Mouse (Mus musculus): ENCODE measurements around the gene Tmem115.

Tmem115 gene

DNA sequence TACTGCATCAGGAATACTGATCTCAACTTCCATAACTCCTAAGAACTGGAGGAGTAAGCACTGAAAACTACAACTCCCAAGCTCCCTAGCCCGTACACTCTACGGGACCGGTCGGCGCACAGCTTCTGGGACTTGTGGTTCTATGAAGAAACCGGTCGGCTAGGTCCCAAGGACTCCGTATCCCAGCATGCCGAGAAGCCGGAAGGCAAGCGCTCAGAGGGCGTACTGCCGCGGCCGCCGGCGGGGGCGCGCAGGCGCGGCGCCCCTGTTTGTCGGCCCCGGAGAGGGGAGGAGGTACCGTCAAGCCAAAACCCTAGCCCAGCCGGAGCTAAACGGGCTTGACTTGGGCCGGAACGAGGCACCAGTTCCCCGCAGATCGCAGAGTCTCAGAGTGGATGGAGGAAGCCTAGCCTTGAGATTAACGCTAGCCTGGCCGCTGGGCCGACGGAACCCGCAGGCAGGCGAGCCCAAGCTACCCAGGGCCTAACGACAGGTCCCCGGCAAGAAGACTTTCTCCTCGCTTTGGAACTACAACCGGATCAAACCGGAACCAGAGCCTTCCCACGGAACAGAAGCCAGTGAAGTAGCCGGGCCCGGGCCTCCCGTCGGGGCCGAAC, at the start of gene Tmem115:
TSS of gene Tmem115 (plus strand) at position 155 of the 617 bp plus-strand sequence.
- DNase-seq = peak; percentile 88

GRCm38 (mm10) chr9:107484302-107484701, 49.4 kb upstream of the Tmem115 start:
- peak; percentile 35 for DNase-seq

DNA sequence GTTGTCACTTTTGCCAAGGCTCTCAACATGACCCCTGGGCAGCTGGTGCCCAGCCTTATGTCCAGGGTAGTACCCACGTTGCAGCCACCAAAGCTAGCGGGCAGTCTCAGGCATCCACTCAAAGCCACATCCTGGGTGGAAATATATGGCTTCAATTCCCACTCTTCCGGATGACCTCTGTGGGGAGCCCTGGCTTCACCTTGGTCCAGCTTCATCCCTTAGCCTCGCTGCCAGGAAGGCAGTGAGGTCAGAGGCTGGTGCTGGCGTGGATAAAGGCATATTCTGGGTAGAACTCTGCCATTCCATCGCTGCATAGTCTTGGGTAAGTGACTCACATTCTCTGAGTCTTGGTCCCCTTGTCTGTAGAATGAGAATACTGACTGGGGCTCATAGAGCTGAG, 49.0 kb upstream of the Tmem115 start:
- no peak for DNase-seq

DNA sequence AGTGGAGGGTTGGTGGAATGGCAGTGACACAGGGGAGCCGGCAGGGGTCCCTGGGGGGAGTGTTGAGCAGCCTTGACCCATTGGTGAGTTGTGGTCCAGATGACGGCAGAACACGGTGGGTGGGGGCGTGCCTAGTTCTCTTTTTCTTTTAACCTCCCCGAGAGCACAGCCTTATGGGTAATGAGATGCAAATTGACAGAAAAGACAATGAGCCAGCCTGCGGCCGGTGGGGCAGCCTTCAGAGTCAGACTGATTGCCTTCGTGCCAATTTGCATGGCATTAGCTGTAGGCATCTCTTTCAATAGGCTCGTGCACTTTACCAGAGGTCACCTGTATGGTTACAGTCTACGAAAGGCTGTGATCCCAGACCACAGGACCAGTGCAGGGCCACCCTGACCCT, 47.7 kb upstream of the Tmem115 start:
- DNase-seq = no peak

DNA sequence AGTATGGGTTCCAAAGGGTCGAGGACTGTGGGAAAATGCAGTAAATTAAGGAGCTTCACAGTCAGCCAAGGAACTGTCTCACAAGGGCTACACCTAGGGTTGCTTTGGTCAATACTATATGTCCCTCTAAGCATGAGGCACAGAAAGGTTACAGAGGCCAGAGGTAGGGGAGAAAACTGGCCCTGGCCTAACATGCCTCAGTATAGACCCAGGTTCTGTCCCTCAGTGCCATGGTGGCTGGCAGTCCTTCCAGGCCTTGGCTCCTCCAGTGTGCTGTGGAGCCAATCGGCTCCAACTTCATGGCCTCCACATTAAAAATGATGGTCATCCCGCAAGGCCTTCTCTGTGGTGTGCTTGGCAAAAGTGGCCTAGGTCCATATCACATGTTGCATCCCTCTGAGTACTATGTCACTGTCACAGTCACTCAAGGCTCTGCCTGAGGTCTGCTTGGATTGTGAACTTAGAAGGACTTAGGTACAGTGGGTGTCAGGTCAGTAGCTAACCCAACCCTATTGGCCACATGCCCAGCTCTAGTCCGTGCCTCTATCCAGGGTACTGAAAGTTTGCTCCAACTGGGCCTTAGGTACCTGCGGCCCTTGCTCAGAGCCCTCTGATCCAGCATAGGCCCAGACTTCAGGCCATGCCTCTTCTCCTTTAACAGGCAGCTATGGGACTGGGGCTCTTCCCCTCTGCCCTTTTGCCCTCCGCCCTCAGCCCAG, 47.1 kb upstream of the Tmem115 start:
- no peak for DNase-seq

DNA sequence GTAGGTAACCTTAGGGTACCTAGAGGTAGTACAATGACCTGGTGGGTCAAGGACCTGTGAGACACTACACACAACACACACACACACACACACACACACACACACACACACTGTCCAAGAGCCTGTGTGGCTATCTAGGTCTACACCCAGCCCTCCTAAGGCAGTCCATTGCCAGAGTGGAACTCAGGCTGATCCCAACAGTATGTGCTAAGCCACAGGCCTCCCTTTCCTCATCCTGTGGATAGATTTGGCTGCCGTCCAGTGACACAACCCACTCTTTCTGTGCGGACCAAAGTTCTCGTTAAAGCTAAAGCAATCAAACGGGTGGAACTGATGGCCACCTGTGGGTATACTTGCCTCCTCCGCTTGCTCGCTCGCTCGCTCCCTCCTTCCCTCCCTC, 43.6 kb upstream of the Tmem115 start:
- no peak for DNase-seq

DNA sequence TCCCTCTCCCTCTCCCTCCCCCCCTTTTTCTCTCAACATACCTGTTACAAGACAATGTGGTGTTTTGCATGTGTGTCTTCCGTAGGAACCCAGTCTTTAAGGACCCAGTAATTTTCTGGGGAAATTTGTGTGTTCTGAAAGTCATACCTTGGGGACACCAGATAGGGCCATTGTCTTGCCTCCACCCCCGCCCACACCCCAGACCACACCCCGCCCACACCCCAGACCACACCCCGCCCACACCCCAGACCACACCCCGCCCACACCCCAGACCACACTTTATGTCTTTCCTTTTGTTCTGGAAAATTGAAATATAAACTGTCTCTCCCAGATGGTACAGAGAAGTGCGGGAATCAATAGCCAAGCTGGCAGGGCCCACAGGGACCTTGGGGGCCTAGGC, 43.1 kb upstream of the Tmem115 start:
- DNase-seq = no peak

- no peak for DNase-seq
Observed at GRCm38 (mm10) chr9:107493511-107493910, 40.2 kb upstream of the Tmem115 start.

DNA sequence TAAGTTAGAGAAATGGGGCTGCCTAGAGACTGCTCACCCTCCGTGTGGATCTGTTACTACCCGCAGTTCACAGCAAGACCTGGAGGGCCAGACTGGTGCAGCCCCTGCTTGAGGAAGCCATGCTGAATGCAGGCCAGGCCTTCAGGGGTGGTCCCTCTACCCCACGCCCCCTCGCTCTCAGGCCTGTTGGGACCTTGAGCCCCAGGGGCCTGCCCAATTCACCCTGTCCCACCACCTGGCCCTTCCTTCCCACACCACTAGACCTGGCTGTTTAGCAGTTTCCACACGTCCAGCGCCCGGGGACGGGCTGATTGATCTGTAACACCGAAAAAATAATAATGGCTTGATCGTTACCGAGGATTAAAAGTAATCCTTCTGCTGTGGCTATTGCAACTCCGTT, 39.5 kb upstream of the Tmem115 start:
- DNase-seq = no peak

DNA sequence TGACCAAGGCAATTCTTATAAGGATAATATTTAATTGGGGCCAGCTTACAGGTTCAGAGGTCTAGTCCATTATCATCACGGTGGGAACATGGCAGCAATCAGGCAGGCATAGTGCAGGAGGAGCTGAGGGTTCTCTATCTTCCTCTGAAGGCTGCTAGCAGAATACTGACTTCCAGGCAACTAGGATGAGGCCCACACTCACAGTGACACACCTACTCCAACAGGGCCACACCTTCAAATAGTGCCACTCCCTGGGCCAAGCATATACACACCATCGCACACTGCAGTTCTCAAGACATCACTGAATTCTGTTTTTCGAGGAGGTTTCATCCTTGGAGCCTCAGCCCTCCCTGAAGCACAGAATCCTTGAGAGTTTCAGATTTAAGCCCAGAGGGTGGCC, 37.4 kb upstream of the Tmem115 start:
- DNase-seq = no peak

GRCm38 (mm10) chr9:107500708-107501286, 32.9 kb upstream of the Tmem115 start:
- no peak for DNase-seq

DNA sequence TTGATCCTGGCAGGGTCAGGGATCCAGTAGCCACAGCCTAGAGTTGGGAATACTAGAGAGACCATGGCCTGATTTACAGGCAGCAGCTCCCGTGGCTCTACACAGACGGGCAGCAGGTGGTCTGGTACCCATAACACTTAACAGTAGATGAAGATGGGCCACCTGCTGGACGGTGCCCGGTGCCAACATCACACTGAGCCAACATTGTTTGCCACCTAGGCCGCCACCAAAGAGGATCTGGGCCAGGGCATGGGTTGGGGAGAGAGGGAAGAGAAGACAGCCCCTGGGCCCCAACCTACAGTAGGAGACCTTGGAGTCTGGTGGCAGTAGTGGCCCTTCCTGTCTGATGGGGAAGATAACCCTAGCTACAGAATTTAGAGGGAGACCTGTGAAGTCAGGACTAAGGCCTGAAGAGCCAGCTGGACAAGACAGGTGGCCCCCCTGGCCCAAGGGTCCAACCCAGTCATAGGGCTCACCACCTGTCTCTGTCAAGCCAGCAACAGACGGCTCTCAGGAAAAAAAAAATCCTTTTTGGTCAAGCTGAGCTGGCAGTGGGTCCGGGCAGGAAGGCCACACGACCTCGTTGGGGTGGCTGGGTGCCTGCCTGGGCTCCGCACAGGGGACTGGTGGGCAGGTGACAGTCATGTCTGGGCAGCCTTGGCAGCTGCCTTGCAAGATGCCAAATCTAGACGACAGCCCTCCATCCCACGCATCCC, 31.5 kb upstream of the Tmem115 start:
- DNase-seq = no peak

DNA sequence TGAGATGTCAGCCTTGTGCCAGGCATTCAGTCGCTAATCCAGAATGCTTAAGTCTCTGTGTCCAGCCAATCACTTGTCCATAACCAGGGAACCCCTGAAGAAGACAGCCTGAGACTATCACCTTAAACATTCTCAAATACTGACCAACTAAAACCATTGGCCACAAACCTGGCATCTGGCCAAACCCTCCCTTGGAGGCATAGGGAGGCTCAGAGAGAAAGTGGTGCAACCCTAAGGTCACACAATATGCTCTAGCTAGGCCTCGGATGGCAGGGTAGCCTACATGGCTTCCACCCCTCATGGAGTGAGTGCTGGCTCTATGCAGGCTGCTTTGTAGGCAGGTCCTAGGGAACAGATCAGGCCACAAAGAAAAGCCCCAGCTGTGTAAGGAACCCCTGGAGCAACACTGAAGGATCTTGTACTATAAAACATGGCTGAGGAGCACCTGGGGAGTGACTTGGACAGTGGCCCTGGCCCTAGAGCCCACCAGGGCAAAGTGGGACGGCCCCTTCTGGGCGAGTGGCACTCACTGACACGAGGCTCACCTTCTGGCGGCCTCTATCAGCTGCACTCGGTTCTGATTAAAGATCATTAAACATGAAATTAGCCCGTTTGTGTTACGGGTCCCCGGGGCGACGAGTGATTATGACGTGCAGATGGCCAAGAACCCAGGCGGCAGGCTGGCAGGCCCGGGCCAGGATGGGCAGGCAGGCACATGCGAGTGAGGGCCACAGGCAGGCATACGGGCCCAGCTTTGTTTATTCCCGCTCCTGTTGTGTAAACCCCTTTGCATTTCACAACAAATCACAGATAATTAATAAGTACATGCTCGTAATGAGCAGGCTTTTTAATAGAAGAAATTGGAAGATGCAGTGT, 28.8 kb upstream of the Tmem115 start:
- no peak for DNase-seq

GRCm38 (mm10) chr9:107508266-107508665, 25.5 kb upstream of the Tmem115 start:
- DNase-seq = peak; percentile 71

- no peak for DNase-seq
Observed at GRCm38 (mm10) chr9:107510384-107511100, 23.2 kb upstream of the Tmem115 start.

GRCm38 (mm10) chr9:107511436-107511835, 22.3 kb upstream of the Tmem115 start:
- DNase-seq = no peak

DNA sequence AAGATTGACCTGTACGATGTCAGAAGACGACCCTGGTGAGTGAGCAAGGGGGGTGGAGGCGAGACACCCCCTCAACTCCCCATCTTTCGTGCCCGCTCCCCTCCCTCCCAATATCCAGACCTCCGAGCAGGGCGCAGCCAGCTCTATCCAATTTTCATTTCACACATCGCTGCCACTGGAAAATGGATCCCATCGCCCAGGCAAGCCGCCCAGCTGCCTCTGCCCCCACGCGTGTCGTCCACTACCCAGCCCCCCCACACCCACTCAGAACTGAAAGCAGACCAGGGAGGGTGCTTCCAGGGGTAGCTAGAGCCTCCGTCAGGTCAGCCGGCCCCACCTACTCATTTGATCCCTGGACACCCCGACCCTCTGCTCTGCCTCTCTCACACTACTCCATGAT, 21.4 kb upstream of the Tmem115 start:
- DNase-seq = no peak

DNA sequence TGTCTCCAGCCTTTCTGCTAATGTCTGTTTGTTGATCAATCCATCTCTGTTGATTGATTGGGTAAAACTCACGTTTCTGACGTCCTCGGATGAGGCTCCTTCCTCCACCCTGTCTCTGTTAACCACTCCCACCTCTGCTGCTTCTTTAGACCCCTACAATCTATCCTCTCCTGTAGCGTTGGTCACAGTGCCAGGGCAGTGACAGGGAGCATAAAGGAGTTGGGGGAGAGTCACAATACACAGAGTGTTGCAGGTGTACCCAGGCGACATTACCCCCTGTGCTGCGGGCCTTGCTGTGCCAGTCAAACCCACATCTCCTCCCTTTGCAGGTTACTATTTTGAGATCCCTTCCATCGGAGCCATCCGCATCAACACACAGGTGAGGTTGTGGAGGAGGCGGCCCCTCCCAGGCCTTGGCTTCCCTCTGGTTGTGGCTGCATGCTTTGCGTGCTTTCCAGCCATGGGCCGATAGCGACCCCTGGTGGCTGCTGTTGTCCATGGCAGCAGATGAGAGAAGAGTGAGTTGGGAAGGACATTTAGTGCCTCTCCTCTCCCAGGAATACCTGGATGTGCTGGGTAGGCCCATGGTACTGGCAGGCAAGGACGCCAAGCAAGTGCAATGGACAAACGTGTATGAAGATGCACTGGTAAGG, 19.3 kb upstream of the Tmem115 start:
- DNase-seq = peak; percentile 90

- no peak for DNase-seq
Observed at GRCm38 (mm10) chr9:107520331-107520730, 13.4 kb upstream of the Tmem115 start.

GRCm38 (mm10) chr9:107521190-107521589, 12.6 kb upstream of the Tmem115 start:
- no peak for DNase-seq

GRCm38 (mm10) chr9:107521711-107522399, 11.9 kb upstream of the Tmem115 start:
- no peak for DNase-seq

Measured in right cerebral cortex, postnatal 14 days (tissue).